Mouse (Mus musculus) CH12.LX (cell line): ENCODE measurements around the gene Gmppa.

Experiments used
- BHLHE40 ChIP-seq: IDR thresholded peaks from 2 replicates; pipeline ENCODE4 v1.6.1; 2011; ENCODE audit warnings: mild to moderate bottlenecking, low read depth, low read length, improper control_type of control experiment
- CTCF ChIP-seq, 2 experiments: IDR thresholded peaks in 1 of 2; conservative IDR thresholded peaks in 1 of 2; 2 replicates each; pipeline ENCODE4 v1.5.1; 2011 to 2012; ENCODE audit warnings: low read depth in 2 of 2, low read length in 2 of 2, improper control_type of control experiment in 1 of 2, inconsistent platforms in 1 of 2, mild to moderate bottlenecking in 1 of 2, moderate library complexity in 1 of 2
- ELF1 ChIP-seq: IDR thresholded peaks from 2 replicates; pipeline ENCODE4 v1.6.1; 2014; ENCODE audit warnings: low read depth, mild to moderate bottlenecking, inconsistent platforms, low read length, improper control_type of control experiment
- JUND ChIP-seq: conservative IDR thresholded peaks from 2 replicates; pipeline ENCODE4 v1.6.1; 2011; ENCODE audit warnings: low read depth, low read length, improper control_type of control experiment
- POLR2A ChIP-seq: IDR thresholded peaks from 2 replicates; pipeline ENCODE4 v1.6.1; 2011; ENCODE audit warnings: low read depth, mild to moderate bottlenecking, improper control_type of control experiment, low read length
- SIN3A ChIP-seq: IDR thresholded peaks from 2 replicates; pipeline ENCODE4 v1.6.1; 2012; ENCODE audit warnings: low read length, improper control_type of control experiment, inconsistent platforms
- TBP ChIP-seq: conservative IDR thresholded peaks from 2 replicates; pipeline ENCODE4 v1.6.1; 2011; ENCODE audit warnings: low read depth, low read length, improper control_type of control experiment
- USF2 ChIP-seq: conservative IDR thresholded peaks from 2 replicates; pipeline ENCODE4 v1.6.1; 2011; ENCODE audit warnings: low read depth, low read length, improper control_type of control experiment
- ZC3H11A ChIP-seq: IDR thresholded peaks from 2 replicates; pipeline ENCODE4 v1.6.1; 2012; ENCODE audit warnings: low read depth, mild to moderate bottlenecking, inconsistent platforms, low read length, improper control_type of control experiment
- ZKSCAN1 ChIP-seq: IDR thresholded peaks from 2 replicates; pipeline ENCODE4 v1.6.1; 2012; ENCODE audit warnings: low read depth, inconsistent platforms, low read length, improper control_type of control experiment, borderline replicate concordance

DNA sequence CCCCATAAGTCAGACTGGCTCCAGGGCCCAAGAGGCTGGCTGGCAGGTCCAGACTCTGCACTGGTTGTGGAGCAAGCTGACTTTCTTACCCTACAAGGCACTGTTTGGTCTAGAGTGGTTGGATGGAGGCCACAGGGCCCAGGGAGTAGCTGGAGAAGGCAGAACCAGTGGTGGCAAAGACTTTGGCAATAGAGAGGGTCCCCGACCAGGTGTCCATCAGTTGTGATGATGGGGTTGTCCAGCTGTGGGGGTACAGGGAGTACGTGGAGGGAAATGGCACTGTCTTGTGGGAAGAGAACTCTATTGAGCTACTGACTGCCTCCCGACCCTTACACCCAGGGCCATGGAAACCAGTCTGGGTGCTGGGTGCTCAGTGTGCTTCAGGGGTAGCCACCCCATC lies 41.9 kb upstream of the Gmppa start:
- TF ChIP-seq ZKSCAN1 (no peak), BHLHE40 (no peak), CTCF (conservative IDR thresholded peaks at IDR 0.05 in 1 of 2, IDR thresholded peaks at IDR 0.05 in 1 of 2; ENCODE audit: low read depth in 2 of 2, low read length in 2 of 2) (no peak), TBP (no peak), ZC3H11A (no peak), ELF1 (no peak), JUND (no peak), POLR2A (no peak), USF2 (no peak), SIN3A (no peak)
